Mouse (Mus musculus): ENCODE measurements around the gene Slc27a1. TPM values are rescaled to one million over a fixed set of nuclear protein-coding genes. Genes with fewer than 3 reads are reported as not detected.

Slc27a1 gene
- polyA plus RNA-seq, 1 experiment from 2014 or later: 26.5 TPM

GRCm38 (mm10) chr8:71550754-71551153 lies 17.9 kb upstream of the Slc27a1 start:
- DNase-seq (ENCODE audit: low spot score): no peak
- no peak for ATAC-seq (ENCODE audit: low FRiP score, low TSS enrichment)
- peaks cover 7% of the 10 kb centered on the region; the same call in 1 of the 2 replicates for H3K36me3 ChIP-seq (ENCODE audit: control insufficient read depth, insufficient read depth, low read length)
- H3K9me3 ChIP-seq (ENCODE audit: control insufficient read depth, low read length): no peaks in the 10 kb centered on the region
- TF ChIP-seq CTCF (IDR thresholded peaks at IDR 0.05; ENCODE audit: low read depth): no peak
- TF ChIP-seq EP300 (optimal IDR thresholded peaks at IDR 0.05): no peak
- no peaks in the 10 kb centered on the region for H3K4me1 ChIP-seq (replicated peaks; ENCODE audit: control insufficient read depth, insufficient read depth)
- H3K27me3 ChIP-seq (ENCODE audit: control insufficient read depth, insufficient read depth, low read length): no peaks in the 10 kb centered on the region
- no peak overlapping the region for H3K4me2 ChIP-seq (replicated peaks; ENCODE audit: low read depth)
- 63% methylated on average over 7 of the region's 7 CpGs for WGBS
- H3K4me3 ChIP-seq (ENCODE audit: low read depth, low read length): no peak overlapping the region
- H3K27ac ChIP-seq (replicated peaks): no peak overlapping the region
- no peak overlapping the region for H3K9ac ChIP-seq (ENCODE audit: low read length)

- no peak overlapping the region for H3K9ac ChIP-seq (ENCODE audit: low read length)
- peaks cover 6% of the 10 kb centered on the region; the same call in 1 of the 2 replicates for H3K36me3 ChIP-seq (ENCODE audit: control insufficient read depth, insufficient read depth, low read length)
- H3K4me3 ChIP-seq (ENCODE audit: low read depth, low read length): no peak overlapping the region
- no peak for TF ChIP-seq CTCF (IDR thresholded peaks at IDR 0.05; ENCODE audit: low read depth)
- no peaks in the 10 kb centered on the region for H3K4me1 ChIP-seq (replicated peaks; ENCODE audit: control insufficient read depth, insufficient read depth)
- no peaks in the 10 kb centered on the region for H3K27me3 ChIP-seq (ENCODE audit: control insufficient read depth, insufficient read depth, low read length)
- WGBS: 45% methylated on average over 6 of the region's 6 CpGs
- no peaks in the 10 kb centered on the region for H3K9me3 ChIP-seq (ENCODE audit: control insufficient read depth, low read length)
- ATAC-seq (ENCODE audit: low FRiP score, low TSS enrichment) (0 out of 2 replicates have a peak, but pooled peaks have one; percentile 19), DNase-seq (ENCODE audit: low spot score) (no peak)
- no peak overlapping the region for H3K27ac ChIP-seq (replicated peaks)
- no peak overlapping the region for H3K4me2 ChIP-seq (replicated peaks; ENCODE audit: low read depth)
These were observed 15.9 kb upstream of the Slc27a1 start for GRCm38 (mm10) chr8:71552770-71553169.

GRCm38 (mm10) chr8:71554001-71554400 lies 14.7 kb upstream of the Slc27a1 start:
- no peak for ATAC-seq (ENCODE audit: low FRiP score, low TSS enrichment)
- WGBS: 54% methylated on average over 6 of the region's 6 CpGs
- Histone ChIP-seq H3K27ac (replicated peaks) (no peak overlapping the region), H3K4me3 (ENCODE audit: low read depth, low read length) (no peak overlapping the region), H3K9ac (ENCODE audit: low read length) (no peak overlapping the region), H3K27me3 (ENCODE audit: control insufficient read depth, insufficient read depth, low read length) (no peaks in the 10 kb centered on the region), H3K9me3 (ENCODE audit: control insufficient read depth, low read length) (no peaks in the 10 kb centered on the region), H3K4me1 (replicated peaks; ENCODE audit: control insufficient read depth, insufficient read depth) (0 out of 2 replicates have a peak, but pooled peaks cover 2% of the 10 kb centered on the region), H3K4me2 (replicated peaks; ENCODE audit: low read depth) (no peak overlapping the region), H3K36me3 (ENCODE audit: control insufficient read depth, insufficient read depth, low read length) (no peaks in the 10 kb centered on the region)
- TF ChIP-seq CTCF (IDR thresholded peaks at IDR 0.05; ENCODE audit: low read depth) (no peak), EP300 (optimal IDR thresholded peaks at IDR 0.05) (no peak)
- DNase-seq (ENCODE audit: low spot score): no peak

- 96% methylated on average over 2 of the region's 2 CpGs for WGBS
- no peak overlapping the region for H3K27ac ChIP-seq (replicated peaks)
- no peaks in the 10 kb centered on the region for H3K9me3 ChIP-seq (ENCODE audit: control insufficient read depth, low read length)
- ATAC-seq (ENCODE audit: low FRiP score, low TSS enrichment) (no peak), DNase-seq (ENCODE audit: low spot score) (no peak)
- H3K4me3 ChIP-seq (ENCODE audit: low read depth, low read length): no peak overlapping the region
- no peak for TF ChIP-seq CTCF (IDR thresholded peaks at IDR 0.05; ENCODE audit: low read depth)
- TF ChIP-seq EP300 (optimal IDR thresholded peaks at IDR 0.05): no peak
- H3K9ac ChIP-seq (ENCODE audit: low read length): no peak overlapping the region
- 0 out of 2 replicates have a peak, but pooled peaks cover 2% of the 10 kb centered on the region for H3K4me1 ChIP-seq (replicated peaks; ENCODE audit: control insufficient read depth, insufficient read depth)
- no peaks in the 10 kb centered on the region for H3K27me3 ChIP-seq (ENCODE audit: control insufficient read depth, insufficient read depth, low read length)
- H3K36me3 ChIP-seq (ENCODE audit: control insufficient read depth, insufficient read depth, low read length): no peaks in the 10 kb centered on the region
- no peak overlapping the region for H3K4me2 ChIP-seq (replicated peaks; ENCODE audit: low read depth)
These were observed 14.0 kb upstream of the Slc27a1 start for GRCm38 (mm10) chr8:71554644-71555043.

- H3K9me3 ChIP-seq (ENCODE audit: control insufficient read depth, low read length): no peaks in the 10 kb centered on the region
- peak within 1 kb of the TSS; percentile 45 for H3K4me3 ChIP-seq (ENCODE audit: low read depth, low read length)
- H3K36me3 ChIP-seq (ENCODE audit: control insufficient read depth, insufficient read depth, low read length): no peaks in the 10 kb centered on the region
- H3K4me1 ChIP-seq (replicated peaks; ENCODE audit: control insufficient read depth, insufficient read depth): 0 out of 2 replicates have a peak, but pooled peaks cover 2% of the 10 kb centered on the region
- peak; percentile 17; the same call in 1 of the 2 replicates for ATAC-seq (ENCODE audit: low FRiP score, low TSS enrichment)
- no peak for DNase-seq (ENCODE audit: low spot score)
- TF ChIP-seq CTCF (IDR thresholded peaks at IDR 0.05; ENCODE audit: low read depth) (no peak), EP300 (optimal IDR thresholded peaks at IDR 0.05) (no peak)
- 0 out of 2 replicates have a peak, but pooled peaks cover 3% of the 10 kb centered on the region for H3K27me3 ChIP-seq (ENCODE audit: control insufficient read depth, insufficient read depth, low read length)
- peak within 1 kb of the TSS; percentile 76 for H3K4me2 ChIP-seq (replicated peaks; ENCODE audit: low read depth)
- 4% methylated on average over 70 of the region's 70 CpGs for WGBS
- peak within 1 kb of the TSS; percentile 58 for H3K9ac ChIP-seq (ENCODE audit: low read length)
- no peak within 1 kb of the TSS for H3K27ac ChIP-seq (replicated peaks)
These were observed 10.4 kb upstream of the Slc27a1 start, which contains the start of gene Tmem221 for GRCm38 (mm10) chr8:71558071-71558957. Gene Tmem221 (minus strand): TSS chr8:71558871.
